19 mouse cellular contexts compared by ENCODE assay signal in the genomic region with DNA sequence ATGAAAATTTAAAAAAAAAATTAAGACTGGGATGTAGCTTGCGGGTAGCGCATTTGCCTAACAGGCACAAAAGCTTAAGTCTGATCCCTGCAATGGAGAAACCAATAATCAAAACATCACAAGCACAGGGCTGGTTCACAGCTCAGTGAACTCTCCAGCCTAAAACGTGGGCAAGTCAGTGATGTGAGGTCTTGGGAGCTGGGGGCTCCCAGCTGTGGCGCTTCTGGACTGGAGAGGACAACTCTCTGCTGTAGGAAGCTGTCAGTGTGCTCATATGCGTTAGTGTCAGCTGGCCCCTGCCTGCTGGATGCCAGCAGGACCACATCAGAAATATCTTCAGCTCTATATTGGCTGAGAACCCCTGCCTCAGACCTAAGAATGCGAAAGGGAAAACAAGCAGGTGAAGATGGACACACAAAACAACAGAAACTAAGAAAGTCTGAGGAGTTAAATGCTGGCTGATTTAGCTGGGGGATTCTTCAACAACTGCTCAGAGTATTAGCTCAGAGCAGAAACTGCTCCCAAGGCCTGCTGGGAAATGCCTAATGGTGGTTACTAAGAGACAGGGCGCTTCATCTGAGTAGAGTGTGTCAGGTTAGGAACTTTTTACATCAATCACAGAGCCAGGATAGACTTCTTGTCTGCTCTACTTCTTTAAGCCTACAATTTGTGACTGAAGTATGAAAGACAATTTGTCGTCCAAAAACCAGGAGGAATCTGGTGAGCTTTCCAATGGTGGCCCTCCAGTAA. TPM values are rescaled to one million over a fixed set of nuclear protein-coding genes. Genes with fewer than 3 reads are reported as not detected.
DNase-seq lines count a peak whose midpoint lies in the region; ATAC-seq and TF ChIP-seq lines count a peak whose summit lies in the region.
"Had no signal": no experiment of that assay in that cellular context is flagged by ENCODE, and none has a peak within 500 bp of the region (broad histone marks: within the 10 kb centered on the region; RNA-seq: fewer than 3 reads in every experiment).

No protein-coding gene starts in this region.

- TF ChIP-seq CTCF in cortical plate, adult 2 months (IDR thresholded peaks at IDR 0.05; ENCODE audit: extremely low read depth, insufficient read depth, low read length): no peak

- H3K4me3 ChIP-seq in hindbrain, embryonic 13.5 days: no peak overlapping the region
- no peak overlapping the region for H3K4me3 ChIP-seq in hindbrain, embryonic 12.5 days
- H3K4me3 ChIP-seq in cortical plate, adult 2 months (ENCODE audit: insufficient read depth, low read length): no peak overlapping the region
- H3K4me3 ChIP-seq in midbrain, embryonic 11.5 days (ENCODE audit: low read depth, low read length): no peak overlapping the region
- H3K4me3 ChIP-seq: embryonic facial prominence, embryonic 13.5 days; limb, embryonic 13.5 days; liver, embryonic 13.5 days had no signal

- H3K4me2 ChIP-seq in hindbrain, embryonic 13.5 days: no peak overlapping the region
- H3K4me2 ChIP-seq in hindbrain, embryonic 12.5 days (replicated peaks): no peak overlapping the region
- no peak overlapping the region for H3K4me2 ChIP-seq in midbrain, embryonic 11.5 days
- H3K4me2 ChIP-seq: embryonic facial prominence, embryonic 13.5 days; limb, embryonic 13.5 days; liver, embryonic 13.5 days; lung, embryonic 14.5 days had no signal

- no peak for TF ChIP-seq POLR2A in cortical plate, adult 2 months (IDR thresholded peaks at IDR 0.05; ENCODE audit: extremely low read depth, insufficient read depth, low read length)

- peaks cover 15% of the 10 kb centered on the region for H3K4me1 ChIP-seq in hindbrain, embryonic 13.5 days (replicated peaks)
- H3K4me1 ChIP-seq in hindbrain, embryonic 12.5 days: peaks cover 9% of the 10 kb centered on the region; the same call in 1 of the 2 replicates
- H3K4me1 ChIP-seq in cortical plate, adult 2 months (ENCODE audit: control insufficient read depth, insufficient read depth, low read length): peaks cover 5% of the 10 kb centered on the region; the same call in 1 of the 2 replicates
- H3K4me1 ChIP-seq in midbrain, embryonic 11.5 days (ENCODE audit: control insufficient read depth, insufficient read depth, low read length): peaks cover 4% of the 10 kb centered on the region; the same call in 1 of the 2 replicates
- H3K4me1 ChIP-seq: limb, embryonic 13.5 days; liver, embryonic 13.5 days had no signal

- no peaks in the 10 kb centered on the region for H3K9me3 ChIP-seq in hindbrain, embryonic 13.5 days
- H3K9me3 ChIP-seq in hindbrain, embryonic 12.5 days (replicated peaks): no peaks in the 10 kb centered on the region
- no peaks in the 10 kb centered on the region for H3K9me3 ChIP-seq in midbrain, embryonic 11.5 days (ENCODE audit: control insufficient read depth, low read length)
- H3K9me3 ChIP-seq: embryonic facial prominence, embryonic 13.5 days; limb, embryonic 13.5 days; liver, embryonic 13.5 days had no signal

- H3K27ac ChIP-seq in hindbrain, embryonic 13.5 days: peak overlapping the region; percentile 58; the same call in 1 of the 2 replicates
- no peak overlapping the region for H3K27ac ChIP-seq in hindbrain, embryonic 12.5 days
- peak overlapping the region; percentile 13; the same call in 1 of the 2 replicates for H3K27ac ChIP-seq in cortical plate, adult 2 months (ENCODE audit: insufficient read depth, low read length)
- no peak overlapping the region for H3K27ac ChIP-seq in midbrain, embryonic 11.5 days (ENCODE audit: low read depth, low read length)
- H3K27ac ChIP-seq: embryonic facial prominence, embryonic 13.5 days; limb, embryonic 13.5 days; liver, embryonic 13.5 days had no signal

- ATAC-seq in hindbrain, embryonic 13.5 days (ENCODE audit: low FRiP score): no peak; the same call in 1 of the 2 replicates
- ATAC-seq in hindbrain, embryonic 12.5 days (ENCODE audit: low FRiP score): no peak
- no peak for ATAC-seq in midbrain, embryonic 11.5 days (ENCODE audit: low FRiP score)
- no peak for ATAC-seq in megakaryocyte-erythroid progenitor cell, adult 5-6 weeks (replicated peaks; ENCODE audit: low FRiP score, low TSS enrichment, poor library complexity, severe bottlenecking)

- peak; percentile 81 for DNase-seq in midbrain, embryonic 11.5 days (ENCODE audit: low spot score, missing footprints)
- peak; percentile 30 for DNase-seq in retina, embryonic 14.5 days (ENCODE audit: low spot score)
- DNase-seq in adrenal gland, postnatal 14 days: no peak
- DNase-seq: cerebellum, adult 8-10 months; heart, adult 11 months; heart, postnatal 36 days; kidney, adult 9 months; kidney, postnatal 25 days; liver, embryonic 13.5 days; lung, embryonic 14.5 days; lung, postnatal 36 days; thymus, postnatal 4 days had no signal

- WGBS in hindbrain, embryonic 13.5 days: 69% methylated on average over 8 of the region's 8 CpGs
- 68% methylated on average over 8 of the region's 8 CpGs for WGBS in hindbrain, embryonic 12.5 days
- 71% methylated on average over 8 of the region's 8 CpGs for WGBS in midbrain, embryonic 11.5 days

- H3K9ac ChIP-seq in hindbrain, embryonic 13.5 days: no peak overlapping the region
- H3K9ac ChIP-seq in hindbrain, embryonic 12.5 days: no peak overlapping the region
- H3K9ac ChIP-seq in midbrain, embryonic 11.5 days (ENCODE audit: low read length): no peak overlapping the region
- H3K9ac ChIP-seq: embryonic facial prominence, embryonic 13.5 days; limb, embryonic 13.5 days; liver, embryonic 13.5 days; lung, embryonic 14.5 days had no signal

- H3K36me3 ChIP-seq in hindbrain, embryonic 13.5 days: no peaks in the 10 kb centered on the region
- no peaks in the 10 kb centered on the region for H3K36me3 ChIP-seq in hindbrain, embryonic 12.5 days
- H3K36me3 ChIP-seq in midbrain, embryonic 11.5 days (ENCODE audit: control insufficient read depth, insufficient read depth, low read length): no peaks in the 10 kb centered on the region
- H3K36me3 ChIP-seq: embryonic facial prominence, embryonic 13.5 days; limb, embryonic 13.5 days; liver, embryonic 13.5 days had no signal

- H3K27me3 ChIP-seq in hindbrain, embryonic 13.5 days: no peaks in the 10 kb centered on the region
- no peaks in the 10 kb centered on the region for H3K27me3 ChIP-seq in hindbrain, embryonic 12.5 days
- no peaks in the 10 kb centered on the region for H3K27me3 ChIP-seq in midbrain, embryonic 11.5 days (ENCODE audit: control insufficient read depth, insufficient read depth, low read length)
- H3K27me3 ChIP-seq: embryonic facial prominence, embryonic 13.5 days; limb, embryonic 13.5 days; liver, embryonic 13.5 days had no signal

RNA-seq across cellular contexts. Expression of a gene that starts 16.2 kb away (rescaled TPM):
- polyA plus RNA-seq in hindbrain, embryonic 13.5 days (2015; fragmentation: Nextera tagmentation; extraction: Ambion mirVana): 0.09 and 0.16 TPM in 2 replicates
- 0.08 and 0.12 TPM in 2 replicates for polyA plus RNA-seq in hindbrain, embryonic 12.5 days (2016; fragmentation: Nextera tagmentation; extraction: Ambion mirVana)
- polyA plus RNA-seq in cortical plate, adult 2 months (2012; rRNA removed): 1.3 and 1.5 TPM in 2 replicates
- polyA plus RNA-seq in midbrain, embryonic 11.5 days (2014; fragmentation: Nextera tagmentation; extraction: Ambion mirVana): 0.04 TPM in 1 of 2 replicates, not detected in the other
- total RNA-seq in adrenal gland, postnatal 14 days (2021): 0.44 and 0.56 TPM in 2 replicates
- total RNA-seq in megakaryocyte-erythroid progenitor cell, adult 5-6 weeks (2014; fragmentation: Nextera tagmentation): 0.20 TPM in 1 of 2 replicates, not detected in the other
- total RNA-seq in megakaryocyte-erythroid progenitor cell, adult 5-6 weeks (2017): 0.15 and 0.23 TPM in 2 replicates
- total RNA-seq: common myeloid progenitor, adult 5-6 weeks had no signal

Comparison
In these comparisons a context has a peak if more than half of its experiments do, and no peak if none do; other contexts are left out.
1. H3K27ac ChIP-seq: peak in hindbrain, embryonic 13.5 days (single experiment) and cortical plate, adult 2 months (single experiment); none in hindbrain, embryonic 12.5 days (single experiment) and midbrain, embryonic 11.5 days (single experiment).